Mouse (Mus musculus) gastrocnemius, postnatal 4 days (tissue): Measurements from ENCODE around the gene Srrm4. TPM values are rescaled to one million over a fixed set of nuclear protein-coding genes. Genes with fewer than 3 reads are reported as not detected.

Experiments
- DNase-seq, 2 experiments: peaks; one replicate each; pipeline ENCODE4 v3.0.0; 2021 to 2022; ENCODE audit warnings: low spot score in 2 of 2, mixed read lengths in 2 of 2
- total RNA-seq, 2 experiments: library from RNA; stranded (reverse); gene quantifications; 2 replicates each; pipeline ENCODE4 v1.2.3; 2021

Srrm4 gene
- total RNA-seq, 2 experiments from 2014 or later = 0.34 to 0.70 TPM

GRCm38 (mm10) chr5:116409689-116410590, 181.7 kb downstream of the Srrm4 start:
- DNase-seq = no peak

GRCm38 (mm10) chr5:116408965-116409364, 182.7 kb downstream of the Srrm4 start:
- DNase-seq = no peak

- DNase-seq = no peak
Measured at GRCm38 (mm10) chr5:116407936-116408335, 183.7 kb downstream of the Srrm4 start.

- no peak for DNase-seq
Measured at GRCm38 (mm10) chr5:116407321-116407720, 184.3 kb downstream of the Srrm4 start.

- no peak for DNase-seq
Measured at GRCm38 (mm10) chr5:116406507-116406906, 185.1 kb downstream of the Srrm4 start.

GRCm38 (mm10) chr5:116405934-116406333, 185.7 kb downstream of the Srrm4 start:
- DNase-seq = no peak

GRCm38 (mm10) chr5:116404063-116404462, 187.6 kb downstream of the Srrm4 start:
- no peak for DNase-seq

GRCm38 (mm10) chr5:116400801-116401200, 190.8 kb downstream of the Srrm4 start:
- DNase-seq = no peak

- no peak for DNase-seq
Measured at GRCm38 (mm10) chr5:116400042-116400730, 191.4 kb downstream of the Srrm4 start.

- DNase-seq = no peak
Measured at GRCm38 (mm10) chr5:116396104-116396503, 195.5 kb downstream of the Srrm4 start.

- DNase-seq = no peak
Measured at GRCm38 (mm10) chr5:116392603-116393002, 199.0 kb downstream of the Srrm4 start.

- peak in 1 of 2 experiments; percentile 40 for DNase-seq
Measured at GRCm38 (mm10) chr5:116389856-116390542, 201.6 kb downstream of the Srrm4 start.

GRCm38 (mm10) chr5:116389321-116389720, 202.3 kb downstream of the Srrm4 start:
- DNase-seq = no peak

Other genes starting within 250 kb of the Srrm4 start
- gene Hspb8, start 169.0 kb downstream of the Srrm4 start, total RNA-seq = 100 to 1,000 TPM; 188 to 208 TPM